Mouse (Mus musculus) MEL (cell line): ENCODE results near the gene Homer1. TPM values are rescaled to one million over a fixed set of nuclear protein-coding genes. Genes with fewer than 3 reads are reported as not detected.

ENCODE experiments used
- DNase-seq: peaks from one replicate; pipeline ENCODE4 v3.0.0; 2011; ENCODE audit warnings: low read depth, low spot score
- H3K27ac ChIP-seq: 2 replicates; pipeline ENCODE4 v1.5.1; 2012; ENCODE audit warnings: low read depth, mild to moderate bottlenecking, control low read depth, low read length, moderate library complexity; ENCODE audit not compliant: control insufficient read depth
- H3K27me3 ChIP-seq, 2 experiments: fragments of 150-350 bp in 1 of 2; sonication (generic) in 1 of 2; 2 replicates each; pipeline ENCODE4 v1.6.1; 2012; ENCODE audit warnings: low read length in 2 of 2, mild to moderate bottlenecking in 2 of 2, improper control_type of control experiment in 1 of 2, moderate library complexity in 1 of 2; ENCODE audit not compliant: insufficient read depth in 2 of 2, control insufficient read depth in 1 of 2
- H3K36me3 ChIP-seq, 2 experiments: 2 replicates each; pipeline ENCODE4 v1.6.1; 2012 to 2014; ENCODE audit warnings: low read length in 2 of 2, improper control_type of control experiment in 1 of 2, inconsistent platforms in 1 of 2, mild to moderate bottlenecking in 1 of 2; ENCODE audit not compliant: insufficient read depth in 2 of 2, control insufficient read depth in 1 of 2
- H3K4me1 ChIP-seq, 2 experiments: fragments of 150-350 bp in 1 of 2; sonication (generic) in 1 of 2; 2 replicates each; pipeline ENCODE4 v1.6.1; 2012; ENCODE audit warnings: low read length in 2 of 2, improper control_type of control experiment in 1 of 2, mild to moderate bottlenecking in 1 of 2; ENCODE audit not compliant: insufficient read depth in 2 of 2, control insufficient read depth in 1 of 2
- H3K4me3 ChIP-seq, 2 experiments: fragments of 150-350 bp in 1 of 2; sonication (generic) in 1 of 2; 2 replicates each; pipeline ENCODE4 v1.5.1; 2012; ENCODE audit warnings: low read depth in 2 of 2, low read length in 2 of 2, mild to moderate bottlenecking in 2 of 2, moderate library complexity in 2 of 2, control low read depth in 1 of 2, improper control_type of control experiment in 1 of 2; ENCODE audit not compliant: control insufficient read depth in 1 of 2, insufficient read depth in 1 of 2
- H3K79me2 ChIP-seq: 2 replicates; pipeline ENCODE4 v1.6.1; 2012; ENCODE audit warnings: mild to moderate bottlenecking, low read length, moderate library complexity; ENCODE audit not compliant: control insufficient read depth, poor library complexity, insufficient read depth
- H3K9ac ChIP-seq: 2 replicates; pipeline ENCODE4 v1.6.1; 2012; ENCODE audit warnings: low read depth, mild to moderate bottlenecking, control low read depth, low read length, moderate library complexity; ENCODE audit not compliant: control insufficient read depth, poor library complexity, severe bottlenecking
- H3K9me3 ChIP-seq: fragments of 150-350 bp; sonication (generic); replicated peaks from 2 replicates; pipeline ENCODE4 v1.6.1; 2012; ENCODE audit warnings: mild to moderate bottlenecking, low read length, improper control_type of control experiment, moderate library complexity; ENCODE audit not compliant: insufficient read depth
- EP300 ChIP-seq, 2 experiments: IDR thresholded peaks; 2 replicates each; pipeline ENCODE4 v1.6.1; 2011; ENCODE audit warnings: improper control_type of control experiment in 2 of 2, low read length in 2 of 2, low read depth in 1 of 2, mild to moderate bottlenecking in 1 of 2
- GABPA ChIP-seq: IDR thresholded peaks from 2 replicates; pipeline ENCODE4 v1.6.1; 2012; ENCODE audit warnings: low read depth, mild to moderate bottlenecking, inconsistent platforms, low read length, improper control_type of control experiment, moderate library complexity
- GATA1 ChIP-seq: IDR thresholded peaks from 2 replicates; pipeline ENCODE4 v1.6.1; 2011; ENCODE audit warnings: low read depth, low read length, improper control_type of control experiment
- MAZ ChIP-seq: IDR thresholded peaks from 2 replicates; pipeline ENCODE4 v1.6.1; 2012; ENCODE audit warnings: low read depth, mild to moderate bottlenecking, inconsistent platforms, low read length, improper control_type of control experiment
- MYB ChIP-seq: IDR thresholded peaks from 2 replicates; pipeline ENCODE4 v1.6.1; 2011; ENCODE audit warnings: mild to moderate bottlenecking, low read depth, low read length, improper control_type of control experiment
- MYC ChIP-seq: IDR thresholded peaks from 2 replicates; pipeline ENCODE4 v1.6.1; 2011; ENCODE audit warnings: low read depth, mild to moderate bottlenecking, low read length, improper control_type of control experiment, moderate library complexity
- NELFE ChIP-seq: IDR thresholded peaks from 2 replicates; pipeline ENCODE4 v1.6.1; 2011; ENCODE audit warnings: low read depth, low read length, improper control_type of control experiment
- POLR2A ChIP-seq, 2 experiments: IDR thresholded peaks; 2 replicates each; pipeline ENCODE4 v1.6.1; 2011 to 2012; ENCODE audit warnings: low read length in 2 of 2, mild to moderate bottlenecking in 2 of 2, control low read depth in 1 of 2, improper control_type of control experiment in 1 of 2, low read depth in 1 of 2, moderate library complexity in 1 of 2; ENCODE audit not compliant: control insufficient read depth in 1 of 2, insufficient read depth in 1 of 2, poor library complexity in 1 of 2
- POLR2AphosphoS2 ChIP-seq: IDR thresholded peaks from 2 replicates; pipeline ENCODE4 v1.6.1; 2011; ENCODE audit warnings: low read length, improper control_type of control experiment
- POLR2AphosphoS5 ChIP-seq: IDR thresholded peaks from 2 replicates; pipeline ENCODE4 v1.6.1; 2012; ENCODE audit warnings: low read depth, borderline replicate concordance, mild to moderate bottlenecking, inconsistent platforms, low read length, moderate library complexity, mixed read lengths
- RAD21 ChIP-seq: IDR thresholded peaks from 2 replicates; pipeline ENCODE4 v1.6.1; 2011; ENCODE audit warnings: mild to moderate bottlenecking, low read depth, low read length, improper control_type of control experiment
- SMC3 ChIP-seq: IDR thresholded peaks from 2 replicates; pipeline ENCODE4 v1.6.1; 2011; ENCODE audit warnings: low read depth, low read length, improper control_type of control experiment
- TAL1 ChIP-seq: IDR thresholded peaks from 2 replicates; pipeline ENCODE4 v1.6.1; 2012; ENCODE audit warnings: mild to moderate bottlenecking, inconsistent platforms, low read length, moderate library complexity, mixed read lengths
- UBTF ChIP-seq: IDR thresholded peaks from 2 replicates; pipeline ENCODE4 v1.6.1; 2012; ENCODE audit warnings: low read depth, mild to moderate bottlenecking, inconsistent platforms, low read length, improper control_type of control experiment, moderate library complexity, borderline replicate concordance; ENCODE audit not compliant: insufficient read depth
- USF1 ChIP-seq: IDR thresholded peaks from 2 replicates; pipeline ENCODE4 v1.6.1; 2014; ENCODE audit warnings: low read depth, mild to moderate bottlenecking, inconsistent platforms, low read length, improper control_type of control experiment, moderate library complexity
- ZC3H11A ChIP-seq: IDR thresholded peaks from 2 replicates; pipeline ENCODE4 v1.6.1; 2012; ENCODE audit warnings: low read depth, mild to moderate bottlenecking, inconsistent platforms, low read length, improper control_type of control experiment
- ZKSCAN1 ChIP-seq: IDR thresholded peaks from 2 replicates; pipeline ENCODE4 v1.6.1; 2012; ENCODE audit warnings: low read depth, mild to moderate bottlenecking, inconsistent platforms, low read length, improper control_type of control experiment, moderate library complexity
- ZNF384 ChIP-seq: IDR thresholded peaks from 2 replicates; pipeline ENCODE4 v1.6.1; 2012; ENCODE audit warnings: low read depth, mild to moderate bottlenecking, inconsistent platforms, low read length, improper control_type of control experiment
- polyA plus RNA-seq, 2 experiments: library from polyadenylated mRNA; stranded (reverse) in 1 of 2; unstranded in 1 of 2; fragments of >175 nt in 1 of 2; fragments of >200 nt in 1 of 2; gene quantifications; 2 replicates each; pipeline versions ENCODE4 v1.2.1 to v1.2.4; 2012; ENCODE audit warnings: low replicate concordance in 2 of 2, low read depth in 1 of 2; ENCODE audit not compliant: insufficient read length in 2 of 2, insufficient read depth in 1 of 2, missing spikeins in 1 of 2
- total RNA-seq: library from RNA; depleted of rRNA; stranded (reverse); fragments of 300-350 nt; gene quantifications from 2 replicates; pipeline ENCODE4 v1.2.3, GENCODE M21; 2012

Gene Homer1
- total and polyA plus RNA-seq, 3 experiments, result 19.5 to 20.6 TPM; not detected in 1

DNA sequence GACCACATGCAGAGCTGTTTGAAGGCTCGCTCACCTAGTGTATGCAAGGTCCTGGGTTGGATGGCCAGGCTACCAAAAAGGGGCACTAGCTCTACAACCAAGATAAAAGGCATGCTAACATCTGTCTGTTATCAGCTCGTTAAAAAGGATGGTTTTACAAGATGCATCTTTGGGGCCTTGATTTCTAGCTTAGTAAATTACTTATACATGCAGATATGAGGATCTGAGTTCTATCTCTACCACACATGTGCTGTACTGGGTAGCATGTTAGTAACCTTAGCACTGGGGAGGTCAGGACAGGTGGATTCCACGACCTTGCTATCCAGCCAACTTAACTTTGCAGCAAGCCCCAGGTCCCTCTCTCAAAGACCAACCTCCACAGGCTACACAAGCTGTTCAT, 46.4 kb downstream of the Homer1 start (continued):
- TF ChIP-seq ZC3H11A, result no peak

- no peak for DNase-seq
- Histone ChIP-seq H3K36me3 (peaks cover 0 to 2% of the 10 kb centered on the region in 2 experiments; a peak in 1 of 4 replicates), H3K9ac (no peak overlapping the region), H3K4me1 (no peaks in the 10 kb centered on the region), H3K79me2 (no peaks in the 10 kb centered on the region; the same call in 1 of the 2 replicates), H3K9me3 (no peaks in the 10 kb centered on the region), H3K27me3 (no peaks in the 10 kb centered on the region), H3K27ac (no peak overlapping the region), H3K4me3 (no peak overlapping the region)
- TF ChIP-seq RAD21, result no peak
- no peak for TF ChIP-seq ZNF384
- TF ChIP-seq GABPA, result no peak
- TF ChIP-seq EP300 (IDR thresholded peaks at IDR 0.05; ENCODE audit: low read depth in 1 of 2, low read length in 2 of 2), result no peak
- no peak for TF ChIP-seq GATA1
- TF ChIP-seq MYC, result no peak
- TF ChIP-seq MYB, result no peak
- TF ChIP-seq ZKSCAN1, result no peak
- no peak for TF ChIP-seq TAL1
- no peak for TF ChIP-seq MAZ
- TF ChIP-seq POLR2A (IDR thresholded peaks at IDR 0.05; ENCODE audit: control insufficient read depth in 1 of 2, insufficient read depth in 1 of 2, low read depth in 1 of 2, low read length in 2 of 2, poor library complexity in 1 of 2), result no peak
- no peak for TF ChIP-seq POLR2AphosphoS2
- no peak for TF ChIP-seq NELFE
- TF ChIP-seq USF1, result no peak
These were observed 52.6 kb downstream of the Homer1 start for GRCm38 (mm10) chr13:93352030-93352429.

GRCm38 (mm10) chr13:93354420-93355278, 55.2 kb downstream of the Homer1 start:
- Histone ChIP-seq H3K36me3 (no peaks in the 10 kb centered on the region), H3K9me3 (no peaks in the 10 kb centered on the region), H3K27me3 (no peaks in the 10 kb centered on the region), H3K4me3 (no peak overlapping the region), H3K4me1 (no peaks in the 10 kb centered on the region), H3K27ac (no peak overlapping the region), H3K9ac (no peak overlapping the region)
- DNase-seq, result no peak
- no peak for TF ChIP-seq POLR2AphosphoS5
- no peak for TF ChIP-seq UBTF
- TF ChIP-seq POLR2AphosphoS2, result no peak
- no peak for TF ChIP-seq SMC3
- no peak for TF ChIP-seq NELFE
- TF ChIP-seq, all 39 proteins: peak for 0
- H3K79me2 ChIP-seq, result no peaks in the 10 kb centered on the region; the same call in 1 of the 2 replicates
